In genomic region chr3:100892383-100893335, GRCm38 (mm10) we compare ENCODE assay signal across 16 mouse cellular contexts. TPM values are rescaled to one million over a fixed set of nuclear protein-coding genes. Genes with fewer than 3 reads are reported as not detected.
A peak's percentile ranks its signal among the peaks of the same experiment; 100 is the strongest.
DNase-seq lines count a peak whose midpoint lies in the region; ATAC-seq and TF ChIP-seq lines count a peak whose summit lies in the region.
"Had no signal": no experiment of that assay in that cellular context is flagged by ENCODE, and none has a peak within 500 bp of the region (broad histone marks: within the 10 kb centered on the region; RNA-seq: fewer than 3 reads in every experiment).

No protein-coding gene starts in this region.

- H3K36me3 ChIP-seq in liver, adult 2 months (ENCODE audit: control insufficient read depth, insufficient read depth, low read length), result no peaks in the 10 kb centered on the region
- H3K36me3 ChIP-seq in liver, embryonic 11.5 days (ENCODE audit: control insufficient read depth, insufficient read depth, low read length), result no peaks in the 10 kb centered on the region
- H3K36me3 ChIP-seq: heart, embryonic 15.5 days; midbrain, embryonic 12.5 days had no signal

- no peak overlapping the region for H3K27ac ChIP-seq in liver, adult 2 months (replicated peaks; ENCODE audit: insufficient read depth, low read depth, low read length)
- H3K27ac ChIP-seq in liver, embryonic 11.5 days (ENCODE audit: low read depth, low read length), result no peak overlapping the region
- H3K27ac ChIP-seq: heart, embryonic 15.5 days; hindbrain, embryonic 14.5 days; kidney, postnatal 0 days; midbrain, embryonic 12.5 days had no signal

- no peaks in the 10 kb centered on the region for H3K9me3 ChIP-seq in liver, embryonic 11.5 days (ENCODE audit: control insufficient read depth, low read length)
- H3K9me3 ChIP-seq: heart, embryonic 15.5 days; midbrain, embryonic 12.5 days had no signal

- H3K9ac ChIP-seq in liver, adult 2 months (ENCODE audit: low read depth, low read length), result no peak overlapping the region
- H3K9ac ChIP-seq in liver, embryonic 11.5 days (ENCODE audit: low read depth, low read length), result no peak overlapping the region
- H3K9ac ChIP-seq: heart, embryonic 15.5 days; hindbrain, embryonic 14.5 days; midbrain, embryonic 12.5 days had no signal

- no peak for TF ChIP-seq CTCF in liver, adult 2 months (IDR thresholded peaks at IDR 0.05; ENCODE audit: low read depth, low read length)

- DNase-seq in cerebellum, postnatal 25 days, result peak; percentile 14 to 38
- DNase-seq in cerebellum, adult 9-10 months, result no peak
- DNase-seq in liver, adult 2 months (ENCODE audit: extremely low read depth, low read depth, low spot score), result peak; percentile 40
- no peak for DNase-seq in liver, embryonic 11.5 days (ENCODE audit: low spot score)
- DNase-seq in adrenal gland, postnatal 14 days, result peak; percentile 32
- no peak for DNase-seq in MN1 (ENCODE audit: low spot score)
- no peak for DNase-seq in right cerebral cortex, postnatal 4 days
- DNase-seq: layer of hippocampus, postnatal 36 days; left cerebral cortex, postnatal 4 days; lung, postnatal 4 days; right cerebral cortex, postnatal 25 days; thymus, postnatal 25 days had no signal

- H3K79me2 ChIP-seq in liver, adult 2 months (ENCODE audit: control insufficient read depth, insufficient read depth, low read length), result no peaks in the 10 kb centered on the region

- no peak overlapping the region for H3K4me3 ChIP-seq in liver, adult 2 months (ENCODE audit: insufficient read depth, low read depth, low read length)
- H3K4me3 ChIP-seq in liver, embryonic 11.5 days (ENCODE audit: low read depth, low read length), result no peak overlapping the region
- H3K4me3 ChIP-seq: heart, embryonic 15.5 days; midbrain, embryonic 12.5 days had no signal

- H3K27me3 ChIP-seq in liver, adult 2 months (ENCODE audit: control insufficient read depth, insufficient read depth, low read length), result no peaks in the 10 kb centered on the region
- H3K27me3 ChIP-seq in liver, embryonic 11.5 days (replicated peaks; ENCODE audit: control insufficient read depth, insufficient read depth, low read length), result no peaks in the 10 kb centered on the region
- H3K27me3 ChIP-seq: heart, embryonic 15.5 days; midbrain, embryonic 12.5 days had no signal

- 53% methylated on average over 11 of the region's 11 CpGs for WGBS in liver, adult 2 months
- WGBS in liver, embryonic 11.5 days, result 61% methylated on average over 11 of the region's 11 CpGs

- H3K4me2 ChIP-seq in liver, embryonic 11.5 days, result no peak overlapping the region
- H3K4me2 ChIP-seq: heart, embryonic 15.5 days; hindbrain, embryonic 14.5 days; midbrain, embryonic 12.5 days had no signal

- ATAC-seq in liver, embryonic 11.5 days (replicated peaks; ENCODE audit: low FRiP score), result no peak

- H3K4me1 ChIP-seq in liver, adult 2 months (ENCODE audit: control insufficient read depth, insufficient read depth, low read length), result no peaks in the 10 kb centered on the region
- H3K4me1 ChIP-seq in liver, embryonic 11.5 days (replicated peaks; ENCODE audit: control insufficient read depth, insufficient read depth, low read length), result no peaks in the 10 kb centered on the region
- H3K4me1 ChIP-seq: heart, embryonic 15.5 days; midbrain, embryonic 12.5 days had no signal

- TF ChIP-seq POLR2A in liver, adult 2 months (IDR thresholded peaks at IDR 0.05; ENCODE audit: extremely low read depth, insufficient read depth, low read length), result no peak

RNA-seq across cellular contexts. Expression of gene Trim45, which starts 29.3 kb away (rescaled TPM):
- total RNA-seq in liver, adult 2 months (2014; rRNA removed), result 0.74 and 0.92 TPM in 2 replicates
- 0.83 and 0.95 TPM in 2 replicates for polyA plus RNA-seq in liver, adult 2 months (2012; rRNA removed)
- polyA plus RNA-seq in liver, embryonic 11.5 days (2014; fragmentation: Nextera tagmentation; extraction: Ambion mirVana), result 1.3 and 2.1 TPM in 2 replicates
- 3.0 and 3.5 TPM in 2 replicates for total RNA-seq in adrenal gland, postnatal 14 days (2021)

Comparison
In these comparisons a context has a peak if more than half of its experiments do, and no peak if none do; other contexts are left out.
1. DNase-seq: peak in cerebellum, postnatal 25 days (2 of 2), liver, adult 2 months (single experiment) and adrenal gland, postnatal 14 days (single experiment); none in cerebellum, adult 9-10 months (single experiment), liver, embryonic 11.5 days (single experiment), MN1 (single experiment) and right cerebral cortex, postnatal 4 days (single experiment).